Mouse (Mus musculus) cerebellum, adult 18-20 months (tissue): Measurements from ENCODE around the gene Kbtbd2.
A peak's percentile ranks its signal among the peaks of the same experiment; 100 is the strongest.

ENCODE experiments used
- DNase-seq, 2 experiments: peaks; one replicate each; pipeline ENCODE4 v3.0.0; 2021

The Kbtbd2 gene

GRCm38 (mm10) chr6:56797311-56798151 lies at the start of gene Kbtbd2:
Gene Kbtbd2 (minus strand): TSS chr6:56797813.
- DNase-seq, result peak; percentile 94 to 97

- DNase-seq, result no peak
Observed at GRCm38 (mm10) chr6:56844365-56844764, 46.8 kb upstream of the Kbtbd2 start.

- no peak for DNase-seq
Observed at GRCm38 (mm10) chr6:56843229-56843628, 45.6 kb upstream of the Kbtbd2 start.

- DNase-seq, result no peak
Observed at GRCm38 (mm10) chr6:56837621-56838020, 40.0 kb upstream of the Kbtbd2 start.

- DNase-seq, result no peak
Observed at GRCm38 (mm10) chr6:56837166-56837565, 39.6 kb upstream of the Kbtbd2 start.

GRCm38 (mm10) chr6:56835532-56835931 lies 37.9 kb upstream of the Kbtbd2 start:
- no peak for DNase-seq

- DNase-seq, result no peak
Observed at GRCm38 (mm10) chr6:56834769-56835168, 37.2 kb upstream of the Kbtbd2 start.

GRCm38 (mm10) chr6:56832830-56833229 lies 35.2 kb upstream of the Kbtbd2 start:
- no peak for DNase-seq

GRCm38 (mm10) chr6:56832407-56832796 lies 34.8 kb upstream of the Kbtbd2 start:
- no peak for DNase-seq

- DNase-seq, result peak; percentile 17 to 30
Observed at GRCm38 (mm10) chr6:56831697-56832406, 34.2 kb upstream of the Kbtbd2 start, which contains the start of gene Fkbp9. Gene Fkbp9 (plus strand): TSS chr6:56832059.

GRCm38 (mm10) chr6:56825657-56826056 lies 28.0 kb upstream of the Kbtbd2 start:
- no peak for DNase-seq

- no peak for DNase-seq
Observed at GRCm38 (mm10) chr6:56819124-56819487, 21.5 kb upstream of the Kbtbd2 start.

GRCm38 (mm10) chr6:56818436-56819123 lies 21.0 kb upstream of the Kbtbd2 start:
- no peak for DNase-seq

GRCm38 (mm10) chr6:56813332-56813731 lies 15.7 kb upstream of the Kbtbd2 start:
- DNase-seq, result no peak

- DNase-seq, result peak; percentile 48
Observed at GRCm38 (mm10) chr6:56808656-56809055, 11.0 kb upstream of the Kbtbd2 start.

GRCm38 (mm10) chr6:56806195-56806594 lies 8.6 kb upstream of the Kbtbd2 start:
- no peak for DNase-seq

- no peak for DNase-seq
Observed at GRCm38 (mm10) chr6:56805026-56805425, 7.4 kb upstream of the Kbtbd2 start.

- no peak for DNase-seq
Observed at GRCm38 (mm10) chr6:56798152-56798465, 496 bp upstream of the Kbtbd2 start.

GRCm38 (mm10) chr6:56796668-56797141 lies 908 bp downstream of the Kbtbd2 start:
- no peak for DNase-seq

GRCm38 (mm10) chr6:56796232-56796631 lies 1.4 kb downstream of the Kbtbd2 start:
- DNase-seq, result no peak

GRCm38 (mm10) chr6:56794834-56795233 lies 2.8 kb downstream of the Kbtbd2 start:
- no peak for DNase-seq

GRCm38 (mm10) chr6:56789336-56789735 lies 8.3 kb downstream of the Kbtbd2 start:
- no peak for DNase-seq

GRCm38 (mm10) chr6:56787668-56788067 lies 9.9 kb downstream of the Kbtbd2 start:
- DNase-seq, result no peak

- no peak for DNase-seq
Observed at GRCm38 (mm10) chr6:56785068-56785467, 12.5 kb downstream of the Kbtbd2 start.
